Mouse (Mus musculus) mesoderm, embryonic 11.5 days (tissue): ENCODE results near the gene Prrc2a.

Experiments used
- DNase-seq: peaks from one replicate; pipeline ENCODE4 v3.0.0-alpha.2; 2012; ENCODE audit warnings: low read depth, low spot score

The Prrc2a gene

DNA sequence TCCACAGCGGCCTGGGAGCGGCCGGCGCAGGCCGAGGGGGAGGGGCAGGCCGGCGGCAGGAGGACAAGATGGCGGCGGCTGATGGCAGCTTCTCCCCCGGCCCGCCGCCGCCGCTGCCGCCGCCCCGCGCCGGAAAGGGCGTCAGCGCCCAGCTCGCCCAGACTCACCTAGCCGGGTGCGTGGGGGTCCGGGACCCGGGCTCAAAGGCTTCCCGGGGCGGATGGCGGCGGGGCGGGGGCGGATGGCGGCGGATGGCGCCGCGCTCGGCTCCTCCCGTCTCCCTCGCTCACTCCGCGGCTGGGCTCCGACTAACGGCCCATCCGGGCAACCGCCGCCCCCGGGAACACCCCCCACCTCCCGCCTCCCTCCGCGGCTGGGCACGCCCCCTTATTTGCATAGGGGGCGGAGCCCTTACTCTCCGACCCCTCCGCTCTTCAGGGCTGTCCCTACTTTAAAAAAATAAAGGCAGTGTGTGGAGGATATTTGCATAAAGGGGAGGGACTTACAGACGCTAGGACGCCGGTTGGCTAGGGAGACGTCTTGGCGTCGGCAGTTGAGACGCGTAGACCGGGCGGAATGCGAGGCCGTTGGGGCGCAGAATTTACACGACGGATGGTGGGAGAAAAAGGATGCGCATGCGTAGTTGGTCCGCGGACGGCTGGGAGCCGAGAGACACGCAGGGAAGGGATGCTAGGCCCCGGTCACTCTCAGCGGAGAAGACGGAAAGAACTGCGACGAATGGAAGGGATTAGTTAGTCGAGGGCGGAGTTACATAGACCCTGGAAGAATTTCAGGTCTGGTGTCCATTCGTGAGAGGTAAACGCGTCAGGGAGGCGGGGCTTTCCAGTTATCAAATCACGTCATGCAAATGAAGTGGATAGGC, at the start of gene Prrc2a:
Prrc2a (minus strand) TSS at position 330 of the 883 bp plus-strand sequence.
- DNase-seq: peak; percentile 100

DNA sequence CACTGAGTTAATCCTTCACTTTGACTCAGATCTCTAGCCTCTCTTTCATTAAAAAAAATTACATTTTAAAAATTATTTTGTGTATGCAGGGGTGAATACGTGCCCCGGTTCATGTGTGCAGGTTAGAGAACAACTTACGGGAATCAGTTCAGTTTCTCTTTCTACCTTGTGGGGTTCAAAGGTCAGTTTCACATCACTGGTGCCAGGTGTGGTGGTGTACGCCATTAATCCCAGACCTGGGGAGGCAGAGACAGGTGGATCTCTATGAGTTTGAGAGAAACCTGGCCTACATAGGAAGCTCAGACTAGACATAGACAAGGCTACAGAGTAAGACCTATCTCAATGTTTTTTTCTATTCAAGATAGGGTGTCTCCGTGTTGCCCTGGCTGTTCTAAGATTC, 48.4 kb upstream of the Prrc2a start:
- no peak for DNase-seq

DNA sequence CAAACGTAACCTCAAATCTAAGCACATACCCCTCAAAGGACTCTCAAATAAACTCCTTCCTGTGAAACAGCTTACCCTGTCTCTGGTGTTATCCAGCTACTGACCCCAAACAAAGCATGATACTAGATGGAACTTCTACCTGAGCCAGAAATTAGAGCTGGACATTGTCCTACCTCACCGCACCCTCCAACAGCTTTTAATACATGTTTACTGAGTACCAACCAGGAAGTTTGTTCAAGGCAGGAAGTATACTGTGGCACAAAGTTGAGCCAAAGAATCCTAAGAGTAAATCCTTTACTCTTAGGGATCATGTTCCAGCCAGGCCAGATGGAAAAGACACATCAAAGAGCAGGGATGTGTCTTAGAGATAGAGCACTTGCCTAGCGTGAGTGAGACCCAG, 45.9 kb upstream of the Prrc2a start:
- DNase-seq: no peak

DNA sequence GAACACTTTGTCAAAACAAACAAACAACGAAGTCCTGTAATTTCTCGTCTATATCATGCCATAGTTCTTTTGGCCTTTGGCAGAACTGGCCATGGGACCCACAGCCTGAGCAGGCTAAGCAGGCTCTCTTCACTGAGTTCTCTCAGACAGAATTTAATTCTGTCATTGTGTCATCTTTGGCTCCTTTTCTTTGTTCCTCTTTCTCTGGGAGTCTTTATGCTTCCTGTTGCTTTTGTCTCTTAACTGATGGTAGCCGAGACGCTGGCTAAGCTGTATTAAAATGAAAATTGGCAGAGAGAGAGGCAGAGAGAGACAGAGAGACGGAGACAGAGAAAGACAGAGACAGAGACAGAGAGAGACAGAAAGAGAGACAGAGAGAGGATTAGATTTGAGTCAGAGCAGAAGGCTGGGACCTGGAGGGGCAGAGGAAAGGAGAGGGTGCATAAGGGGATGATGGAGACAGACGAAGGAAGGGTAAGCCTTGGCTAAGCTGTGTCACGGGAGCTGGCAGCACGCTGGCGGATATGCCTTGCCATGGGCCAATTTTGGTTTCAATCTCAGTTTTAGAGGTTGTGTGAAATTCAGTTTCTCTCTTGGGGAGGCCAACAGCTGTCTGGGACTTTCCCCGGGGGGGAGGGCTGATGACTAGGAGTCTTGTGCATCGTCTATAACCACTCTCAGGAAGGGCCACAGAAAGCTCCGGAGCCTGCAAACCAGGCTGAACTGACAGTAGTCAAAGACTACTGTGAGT, 45.3 kb upstream of the Prrc2a start:
- no peak for DNase-seq

DNA sequence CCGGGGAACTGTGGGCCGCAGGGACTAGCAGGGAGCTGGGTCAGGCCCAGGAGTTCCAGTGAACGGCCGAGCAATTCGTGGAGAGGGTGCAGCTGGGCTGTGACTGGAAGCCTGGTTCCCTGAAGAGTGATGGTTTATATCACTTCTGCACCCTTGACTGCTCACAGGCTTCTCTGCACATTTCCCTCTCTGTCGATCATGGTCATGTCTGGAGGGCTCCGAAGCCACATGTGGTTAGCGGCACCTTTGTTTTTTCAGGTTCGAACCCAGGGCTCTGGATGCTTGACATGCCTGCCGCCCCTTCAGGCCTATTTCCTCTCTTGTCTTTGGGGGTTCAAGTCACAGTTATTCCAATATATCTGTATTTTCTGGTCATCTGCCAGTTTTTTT, 40.7 kb upstream of the Prrc2a start:
- no peak for DNase-seq

DNA sequence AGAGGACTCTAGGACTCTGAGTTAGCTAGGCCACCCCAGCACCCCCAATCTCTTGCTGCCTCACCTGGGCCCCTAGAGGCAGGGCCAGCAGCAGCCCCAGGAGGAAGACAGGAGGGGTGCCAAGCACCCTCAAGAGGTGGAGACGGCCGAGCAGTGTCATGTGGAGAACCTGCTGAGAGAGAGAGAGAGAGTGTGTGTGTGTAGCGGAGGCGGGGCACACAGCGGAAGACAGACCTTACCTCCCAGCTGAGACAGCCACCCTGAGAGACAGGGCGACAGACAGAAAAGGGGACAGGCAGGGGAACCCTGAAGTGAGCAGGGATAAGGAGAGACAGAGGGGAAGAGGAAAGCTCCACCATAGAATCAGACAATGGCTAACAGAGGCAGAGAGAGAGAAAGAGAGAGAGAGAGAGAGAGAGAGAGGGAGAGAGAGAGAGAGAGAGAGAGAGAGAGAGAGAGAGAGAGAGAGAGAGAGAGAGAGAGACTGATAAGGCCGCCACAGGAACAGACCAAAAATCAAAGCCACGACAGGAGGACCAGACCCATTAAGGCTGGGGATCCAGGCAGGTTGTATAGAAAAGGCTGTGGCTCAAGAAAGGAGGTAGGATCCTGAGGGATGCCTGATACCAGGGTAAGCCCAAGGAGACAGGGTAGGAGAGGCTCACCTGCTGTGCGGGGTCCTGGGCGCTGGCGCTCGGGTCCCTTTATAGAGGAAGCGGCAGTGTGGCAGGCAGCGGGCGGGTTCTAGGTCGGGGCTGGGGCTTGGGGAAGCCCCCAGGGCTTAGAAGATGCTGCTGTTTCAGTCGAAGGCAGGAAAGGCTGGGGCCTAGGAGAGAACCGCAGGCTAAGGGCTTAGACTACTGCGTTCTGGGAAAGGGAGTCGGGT, 40.0 kb upstream of the Prrc2a start, which contains the start of gene Lta:
Lta (minus strand) TSS at position 858 of the 886 bp plus-strand sequence.
- DNase-seq: no peak

DNA sequence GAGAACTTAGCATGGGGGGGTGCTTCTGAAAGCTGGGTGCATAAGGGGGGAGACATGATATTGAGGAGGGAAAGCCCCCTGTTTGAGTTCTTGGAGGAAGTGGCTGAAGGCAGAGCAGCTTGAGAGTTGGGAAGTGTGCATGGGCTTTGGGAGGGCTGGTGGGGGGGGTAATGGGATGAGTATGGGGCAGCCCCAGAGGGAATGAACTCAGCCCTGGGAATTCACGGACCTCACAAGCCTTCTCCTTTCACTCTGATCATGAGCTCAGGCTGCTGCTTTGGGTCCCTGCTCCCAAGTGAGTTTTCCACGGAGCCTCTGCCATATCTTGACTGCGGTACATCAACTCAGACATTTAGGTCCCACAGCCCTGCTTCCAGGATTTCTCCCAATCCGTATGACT, 37.7 kb upstream of the Prrc2a start:
- no peak for DNase-seq

DNA sequence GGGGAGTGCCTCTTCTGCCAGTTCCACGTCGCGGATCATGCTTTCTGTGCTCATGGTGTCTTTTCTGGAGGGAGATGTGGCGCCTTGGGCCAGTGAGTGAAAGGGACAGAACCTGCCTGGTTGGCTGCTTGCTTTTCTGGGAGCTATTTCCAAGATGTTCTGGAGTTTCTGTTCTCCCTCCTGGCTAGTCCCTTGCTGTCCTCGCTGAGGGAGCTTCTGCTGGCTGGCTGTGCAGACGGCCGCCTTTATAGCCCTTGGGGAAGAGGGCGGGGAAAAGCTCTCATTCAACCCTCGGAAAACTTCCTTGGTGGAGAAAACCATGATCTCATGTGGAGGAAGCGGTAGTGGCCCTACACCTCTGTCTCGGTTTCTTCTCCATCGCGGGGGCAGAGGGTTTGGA, 37.1 kb upstream of the Prrc2a start, which contains the start of gene Tnf:
Tnf (minus strand) TSS at position 221 of the 400 bp plus-strand sequence.
- DNase-seq: no peak

DNA sequence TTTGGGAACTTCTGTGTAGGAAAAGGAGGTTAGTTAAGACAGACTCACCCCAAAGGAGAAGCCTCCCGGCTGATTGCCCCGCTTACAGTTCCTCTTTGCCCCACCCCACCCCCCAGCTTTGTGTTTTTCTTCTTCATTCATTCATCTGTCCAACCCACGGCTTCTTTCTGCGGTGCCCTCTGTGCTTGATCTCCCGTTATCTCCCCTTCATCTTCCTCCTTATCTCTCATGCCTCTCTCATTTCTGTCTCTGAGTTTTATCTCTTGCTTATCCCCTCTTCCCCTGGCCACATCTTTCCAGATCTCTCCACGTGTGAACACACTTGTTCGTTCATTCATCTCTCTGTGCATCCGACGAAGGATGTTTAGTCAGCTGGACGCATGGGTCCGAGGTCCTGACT, 36.4 kb upstream of the Prrc2a start:
- no peak for DNase-seq

DNA sequence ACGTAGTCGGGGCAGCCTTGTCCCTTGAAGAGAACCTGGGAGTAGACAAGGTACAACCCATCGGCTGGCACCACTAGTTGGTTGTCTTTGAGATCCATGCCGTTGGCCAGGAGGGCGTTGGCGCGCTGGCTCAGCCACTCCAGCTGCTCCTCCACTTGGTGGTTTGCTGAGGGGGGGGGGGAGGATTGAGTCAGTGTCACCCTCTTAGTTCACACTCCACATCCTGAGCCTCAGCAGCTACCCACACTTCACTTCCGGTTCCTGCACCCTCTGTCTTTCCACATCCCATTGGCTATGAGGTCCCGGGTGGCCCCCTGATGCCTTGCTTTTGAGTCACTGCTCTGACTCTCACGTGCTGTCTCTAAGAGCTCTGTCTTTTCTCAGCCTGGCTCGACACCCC, 35.7 kb upstream of the Prrc2a start:
- DNase-seq: no peak

DNA sequence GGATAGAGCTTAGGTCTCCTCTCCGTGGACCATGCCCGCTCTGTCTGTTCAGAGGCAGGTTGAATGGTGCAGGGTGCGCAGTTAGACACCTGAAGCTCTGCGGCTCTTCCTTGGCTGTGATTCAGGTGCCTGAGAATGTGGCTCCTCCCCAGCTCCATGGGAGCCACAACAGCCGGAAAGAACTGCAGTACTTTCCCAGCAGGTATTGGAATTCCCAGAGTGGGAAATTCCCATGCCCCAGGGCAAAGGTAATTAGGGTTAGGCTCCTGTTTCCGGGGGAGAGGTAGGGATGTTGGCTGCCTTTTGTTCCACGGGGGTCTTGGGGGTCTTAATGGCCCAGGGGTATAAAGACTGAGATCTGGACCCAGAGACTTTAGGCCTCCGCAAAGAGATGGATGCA, 34.2 kb upstream of the Prrc2a start:
- DNase-seq: no peak

DNA sequence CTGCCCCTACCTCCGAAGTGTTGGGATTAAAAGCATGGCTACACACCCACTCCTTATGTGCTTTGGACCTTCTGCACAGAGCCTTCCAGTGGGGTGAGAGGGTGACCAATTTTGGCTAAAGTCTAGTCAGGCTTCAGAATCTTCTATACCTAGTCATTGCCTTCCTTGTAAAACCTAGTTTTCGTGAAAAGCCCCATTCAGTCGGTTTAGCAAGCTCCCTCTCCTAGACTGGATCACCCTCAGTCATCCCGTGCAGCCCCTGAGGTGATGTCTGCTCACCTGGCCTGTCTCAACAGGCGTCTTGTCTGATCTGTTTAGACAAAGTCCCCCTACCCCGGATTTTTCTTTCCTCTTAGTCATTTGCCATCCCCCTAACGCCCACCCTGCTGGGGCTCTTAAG, 33.3 kb upstream of the Prrc2a start:
- DNase-seq: no peak

DNA sequence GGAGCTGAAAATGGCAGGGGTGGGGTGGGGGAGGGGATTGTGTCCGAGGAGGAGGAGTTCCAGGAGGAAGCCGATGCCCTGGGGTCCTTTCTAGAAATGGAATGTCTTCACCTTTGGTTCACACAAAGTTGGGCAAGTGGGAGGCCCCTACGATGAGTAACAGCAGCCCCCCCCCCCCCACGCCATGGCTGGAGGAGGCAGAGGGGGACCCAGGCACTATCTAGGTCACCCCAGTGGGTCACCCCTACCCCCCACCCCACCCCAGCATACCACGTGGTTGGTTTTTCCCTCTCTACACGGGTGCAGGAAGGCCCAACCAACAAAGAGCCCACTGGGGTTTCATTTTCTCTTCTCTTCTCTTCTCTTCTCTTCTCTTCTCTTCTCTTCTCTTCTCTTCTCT, 32.4 kb upstream of the Prrc2a start:
- DNase-seq: no peak

DNA sequence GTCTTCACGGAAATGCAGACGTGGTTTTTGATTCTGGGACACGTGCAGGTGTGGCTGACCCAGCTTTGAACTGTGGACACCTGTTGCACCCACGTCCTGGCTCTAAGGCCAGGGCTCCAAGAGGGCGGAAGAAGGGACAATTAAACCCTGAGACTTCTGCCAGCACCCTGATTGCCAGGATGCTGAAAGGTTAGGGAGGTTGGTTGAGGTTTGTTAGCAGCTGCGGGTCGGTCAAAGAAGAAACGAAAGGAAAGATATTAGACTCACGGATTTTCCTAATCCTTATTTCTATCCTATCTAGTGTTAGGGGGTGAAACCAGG, 31.6 kb upstream of the Prrc2a start:
- no peak for DNase-seq

DNA sequence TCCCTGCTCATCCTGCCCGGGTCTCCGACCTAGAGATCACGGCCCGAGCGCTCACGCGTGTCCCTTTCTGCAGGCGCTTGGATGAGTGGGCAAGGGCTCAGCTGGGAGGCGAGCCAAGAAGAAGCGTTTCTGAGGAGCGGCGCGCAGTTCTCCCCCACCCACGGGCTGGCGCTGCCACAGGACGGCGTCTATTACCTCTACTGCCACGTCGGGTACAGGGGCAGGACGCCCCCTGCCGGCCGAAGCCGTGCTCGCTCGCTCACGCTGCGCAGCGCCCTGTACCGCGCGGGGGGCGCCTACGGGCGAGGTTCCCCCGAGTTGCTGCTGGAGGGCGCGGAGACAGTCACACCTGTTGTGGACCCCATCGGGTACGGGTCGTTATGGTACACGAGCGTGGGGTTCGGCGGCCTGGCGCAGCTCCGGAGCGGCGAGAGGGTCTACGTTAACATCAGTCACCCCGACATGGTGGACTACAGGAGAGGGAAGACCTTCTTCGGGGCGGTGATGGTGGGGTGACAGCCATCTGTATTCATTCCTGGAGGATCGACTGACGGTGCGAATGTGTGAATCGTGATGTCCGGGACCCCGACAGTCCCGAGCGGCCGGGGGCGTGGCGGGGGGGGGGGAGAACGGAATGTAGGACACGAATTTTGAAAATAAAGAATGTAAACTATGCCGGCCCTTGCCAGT, 31.1 kb upstream of the Prrc2a start:
- peak; percentile 82 for DNase-seq

DNA sequence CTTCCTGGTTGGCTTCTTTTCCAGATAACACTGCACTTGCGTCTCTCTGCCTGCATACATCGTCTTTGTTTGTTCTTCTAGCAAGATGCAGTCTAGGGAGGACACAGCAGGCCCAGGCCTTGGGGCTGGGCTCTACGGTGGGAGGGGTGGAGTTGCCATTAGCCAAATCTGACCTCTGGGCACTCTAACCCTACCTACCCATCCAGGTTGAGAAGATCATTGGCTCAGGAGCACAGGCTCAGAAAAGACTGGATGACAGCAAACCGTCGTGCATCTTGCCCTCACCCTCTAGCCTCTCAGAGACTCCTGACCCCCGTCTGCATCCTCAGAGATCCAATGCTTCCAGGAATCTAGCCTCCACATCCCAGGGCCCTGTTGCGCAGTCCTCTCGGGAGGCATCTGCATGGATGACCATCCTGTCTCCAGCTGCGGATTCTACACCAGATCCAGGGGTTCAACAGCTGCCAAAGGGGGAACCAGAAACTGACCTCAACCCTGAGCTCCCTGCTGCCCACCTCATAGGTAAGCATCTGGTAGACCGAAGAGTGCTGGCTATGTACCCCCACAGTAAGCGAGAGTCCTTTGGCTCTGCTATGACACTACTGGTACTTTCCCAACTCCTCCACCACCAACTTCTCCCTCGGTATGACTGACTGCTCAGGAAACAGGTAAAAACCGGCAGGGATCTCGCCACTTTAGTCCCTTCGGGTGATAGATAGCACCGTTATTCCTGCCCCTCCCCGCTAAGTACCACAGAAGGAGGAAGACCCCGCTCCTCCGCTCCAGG, 30.3 kb upstream of the Prrc2a start:
- DNase-seq: no peak

DNA sequence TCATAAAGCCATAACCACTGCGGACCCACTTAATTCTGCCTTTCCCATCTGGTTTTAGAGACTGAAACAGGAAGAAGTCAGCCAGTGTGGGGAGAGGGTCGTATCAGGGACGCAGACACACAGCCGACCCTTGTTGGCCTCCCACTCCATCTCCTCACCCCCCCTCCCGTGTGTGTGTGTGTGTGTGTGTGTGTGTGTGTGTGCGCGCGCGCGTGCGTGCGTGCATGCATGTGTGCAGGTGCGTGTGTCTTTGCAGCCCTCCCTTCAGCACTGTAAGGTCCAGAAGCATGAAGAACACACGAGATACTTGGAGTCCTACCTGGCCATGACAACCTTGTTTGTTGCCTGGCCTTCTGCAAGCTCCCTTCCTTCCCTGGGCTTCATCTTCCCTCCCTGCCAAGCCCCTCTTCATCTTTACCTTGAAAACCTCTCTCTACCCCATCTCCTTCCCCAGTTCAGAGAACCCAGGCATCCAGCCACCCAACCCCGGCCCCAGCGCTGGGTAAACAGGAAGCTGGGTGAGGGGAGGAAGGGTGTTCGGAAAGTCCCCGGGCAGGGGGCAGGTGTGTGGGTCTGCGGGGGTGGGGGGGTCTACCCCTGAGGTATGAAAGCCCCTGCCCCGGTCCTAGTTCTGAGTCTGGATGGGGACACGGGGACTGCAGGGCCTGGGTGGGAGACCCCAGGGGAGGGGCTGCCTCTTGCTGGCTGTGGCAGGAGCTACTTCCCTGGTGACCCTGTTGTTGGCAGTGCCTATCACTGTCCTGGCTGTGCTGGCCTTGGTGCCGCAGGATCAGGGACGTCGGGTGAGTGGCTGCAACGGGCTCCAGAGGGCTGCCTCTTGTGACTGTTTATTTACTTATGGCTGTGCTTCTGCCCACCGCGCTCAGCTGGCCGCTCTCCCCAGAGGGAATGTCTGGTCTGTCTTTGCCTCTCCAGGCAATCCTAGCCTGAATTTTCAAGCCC, 29.5 kb upstream of the Prrc2a start, which contains the start of gene Ltb:
Ltb (plus strand) TSS at position 559 of the 963 bp plus-strand sequence.
- DNase-seq: no peak

DNA sequence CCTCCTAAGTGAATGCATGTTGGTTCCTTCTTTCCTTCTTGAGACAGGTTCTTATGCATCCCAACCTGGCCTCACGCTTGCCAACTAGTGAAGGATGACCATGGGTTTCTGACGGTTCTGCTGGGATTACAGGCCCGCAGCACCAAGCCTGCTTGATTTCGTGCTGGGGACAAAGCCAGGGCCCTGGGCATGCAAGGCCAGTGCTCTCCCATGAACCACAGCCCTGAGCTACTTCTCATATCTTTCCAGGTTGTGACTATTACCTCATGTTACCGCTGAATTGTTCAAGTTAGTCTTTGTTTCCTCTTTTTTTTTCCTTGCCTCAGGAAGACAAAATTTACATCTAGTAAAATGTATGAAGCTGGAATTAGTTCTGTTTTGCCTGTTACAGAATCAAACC, 28.2 kb upstream of the Prrc2a start:
- no peak for DNase-seq

DNA sequence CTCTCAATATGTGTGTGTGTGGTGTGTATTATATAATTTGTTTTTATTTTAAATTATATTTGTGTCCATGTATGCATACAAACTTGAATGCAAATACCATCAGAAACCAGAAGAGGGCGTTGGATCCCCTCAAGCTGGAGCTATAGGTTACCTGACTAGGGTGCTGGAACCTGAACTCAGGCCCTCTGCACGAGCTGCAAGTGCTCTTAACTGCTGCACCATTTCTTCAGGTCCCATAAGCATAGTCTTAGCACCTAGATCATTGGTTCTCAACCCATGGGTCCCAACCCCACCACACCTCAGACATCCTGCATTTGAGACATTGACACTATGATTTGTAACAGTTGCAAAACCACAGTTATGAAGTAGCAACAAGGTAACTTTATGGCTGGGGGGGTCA, 27.0 kb upstream of the Prrc2a start:
- no peak for DNase-seq
